Mouse (Mus musculus) cerebellum, adult 2 months (tissue): ENCODE results near the gene Cabp4.

Experiments
- CTCF ChIP-seq: fragments of 200-500 bp; IDR thresholded peaks from 2 replicates; pipeline ENCODE4 v1.5.1; 2011; ENCODE audit warnings: low read depth, mild to moderate bottlenecking, control low read depth, low read length, moderate library complexity, borderline replicate concordance; ENCODE audit not compliant: insufficient read depth
- POLR2A ChIP-seq: fragments of 200-500 bp; IDR thresholded peaks from 2 replicates; pipeline ENCODE4 v1.6.1; 2011; ENCODE audit warnings: low read length, control low read depth, borderline replicate concordance; ENCODE audit not compliant: insufficient read depth

- TF ChIP-seq POLR2A, result no peak
- TF ChIP-seq CTCF, result no peak
Observed at GRCm38 (mm10) chr19:4149764-4150461, 6.1 kb upstream of the Cabp4 start.
